Mouse (Mus musculus) left cerebral cortex, adult 6 months (tissue): ENCODE data around the gene Gm45062. TPM values are rescaled to one million over a fixed set of nuclear protein-coding genes. Genes with fewer than 3 reads are reported as not detected.

Experiments used
- long read RNA-seq, 2 experiments: library from polyadenylated mRNA; unstranded; transcript quantifications; one replicate each; pipeline ENCODE4 v2.0.0; 2019 to 2020
- polyA plus RNA-seq: library from polyadenylated mRNA; unstranded; fragments of <200 nt; fragmentation: Nextera tagmentation; gene quantifications from 2 replicates; pipeline ENCODE4 v1.2.3, GENCODE M21; 2021

Gm45062 gene
- 0.75 and 6.5 TPM in 2 replicates for polyA plus RNA-seq
- long read RNA-seq, experiment 1, full-length matches to known transcripts: 1 of 6 reads
- long read RNA-seq, experiment 1, partial matches to known transcripts: 0 of 6 reads
- long read RNA-seq, experiment 1, other reads (novel, unspliced or antisense): 5 of 6 reads
- long read RNA-seq, experiment 2, partial matches to known transcripts: 0 of 5 reads
- long read RNA-seq, experiment 2, other reads (novel, unspliced or antisense): 5 of 5 reads

GRCm38 (mm10) chr6:8259004-8259666, at the start of gene Gm45062, which contains the start of the genes Rpa3 and Umad1:
Gene Gm45062 (plus strand): TSS chr6:8259450.
Gene Rpa3 (minus strand): TSS chr6:8259173.
Gene Umad1 (plus strand): TSS chr6:8259288.

DNA sequence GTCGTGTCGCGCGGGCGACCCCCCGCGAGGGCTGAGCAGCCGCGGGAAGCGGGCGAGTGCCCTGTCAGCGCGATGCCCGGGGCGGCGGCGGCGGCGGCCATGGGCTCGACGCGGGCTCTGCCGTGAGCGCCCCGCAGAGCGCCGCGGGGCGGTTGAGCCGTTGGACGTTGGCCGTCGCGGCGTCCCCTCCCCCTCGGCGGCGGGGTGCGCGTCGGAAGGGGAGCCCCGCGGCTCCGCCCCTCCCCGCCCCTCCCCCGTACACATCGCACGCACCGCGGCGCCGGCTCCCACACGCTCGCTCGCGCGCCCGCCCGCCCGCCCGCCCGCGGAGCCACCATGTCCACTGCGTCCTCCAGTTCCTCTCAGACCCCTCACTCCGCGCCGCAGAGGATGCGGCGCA, 250.3 kb downstream of the Gm45062 start, which contains the start of gene Glcci1:
Glcci1 (plus strand) TSS at position 50 of the 400 bp plus-strand sequence.

Other genes with a start within 250 kb of the Gm45062 start
- 0.05 and 0.06 TPM in 2 replicates for gene Col28a1, start 66.8 kb upstream of the Gm45062 start, polyA plus RNA-seq
- 10.8 and 12.7 TPM in 2 replicates for gene Mios, start 50.2 kb upstream of the Gm45062 start, polyA plus RNA-seq
- 42.7 and 47.2 TPM in 2 replicates for gene Rpa3, start 277 bp upstream of the Gm45062 start, polyA plus RNA-seq
- gene Umad1, start 162 bp upstream of the Gm45062 start, polyA plus RNA-seq: 54.0 and 61.0 TPM in 2 replicates